Mouse (Mus musculus): Measurements from ENCODE around the gene P4hb. TPM values are rescaled to one million over a fixed set of nuclear protein-coding genes. Genes with fewer than 3 reads are reported as not detected.
A peak's percentile ranks its signal among the peaks of the same experiment; 100 is the strongest.

The P4hb gene
- polyA plus RNA-seq, 1 experiment: 519 TPM

- peaks cover 53% of the 10 kb centered on the region for H3K36me3 ChIP-seq (ENCODE audit: control insufficient read depth, insufficient read depth)
- peaks cover 66% of the 10 kb centered on the region for H3K79me2 ChIP-seq (ENCODE audit: control insufficient read depth, insufficient read depth)
- H3K4me3 ChIP-seq (ENCODE audit: insufficient read depth, poor library complexity, severe bottlenecking): peak overlapping the region; percentile 89
- H3K27me3 ChIP-seq (ENCODE audit: control insufficient read depth, insufficient read depth, insufficient read length): no peaks in the 10 kb centered on the region
- no peak for TF ChIP-seq MAX (IDR thresholded peaks at IDR 0.05)
- TF ChIP-seq MYOD1 (IDR thresholded peaks at IDR 0.05; ENCODE audit: control insufficient read depth, insufficient read length, low read depth): no peak
- no peak for TF ChIP-seq USF1 (IDR thresholded peaks at IDR 0.05; ENCODE audit: low read depth)
- TF ChIP-seq CTCF (IDR thresholded peaks at IDR 0.05; ENCODE audit: control insufficient read depth, insufficient read depth, insufficient read length): no peak
- TF ChIP-seq CEBPB (IDR thresholded peaks at IDR 0.05; ENCODE audit: low read depth): no peak
- no peak for TF ChIP-seq MYOG (IDR thresholded peaks at IDR 0.05; ENCODE audit: control insufficient read depth, extremely low read depth, insufficient read length)
- TF ChIP-seq FOSL1 (IDR thresholded peaks at IDR 0.05; ENCODE audit: insufficient read depth, low read length, poor library complexity, severe bottlenecking): no peak
- peak overlapping the region; percentile 61 for H3ac ChIP-seq (ENCODE audit: control insufficient read depth, insufficient read length, low read depth)
- peaks cover 35% of the 10 kb centered on the region for H3K79me3 ChIP-seq (ENCODE audit: low read depth)
These were observed 1.2 kb upstream of the P4hb start for GRCm38 (mm10) chr11:120574278-120574600.

GRCm38 (mm10) chr11:120573585-120574277 lies 678 bp upstream of the P4hb start:
- Histone ChIP-seq H3ac (ENCODE audit: control insufficient read depth, insufficient read length, low read depth) (peak overlapping the region; percentile 94), H3K36me3 (ENCODE audit: control insufficient read depth, insufficient read depth) (peaks cover 49% of the 10 kb centered on the region), H3K79me3 (ENCODE audit: low read depth) (peaks cover 30% of the 10 kb centered on the region), H3K4me3 (ENCODE audit: insufficient read depth, poor library complexity, severe bottlenecking) (peak overlapping the region; percentile 89), H3K27me3 (ENCODE audit: control insufficient read depth, insufficient read depth, insufficient read length) (no peaks in the 10 kb centered on the region), H3K79me2 (ENCODE audit: control insufficient read depth, insufficient read depth) (peaks cover 63% of the 10 kb centered on the region)
- TF ChIP-seq MYOG (IDR thresholded peaks at IDR 0.05; ENCODE audit: control insufficient read depth, extremely low read depth, insufficient read length): no peak
- no peak for TF ChIP-seq CTCF (IDR thresholded peaks at IDR 0.05; ENCODE audit: control insufficient read depth, insufficient read depth, insufficient read length)
- TF ChIP-seq CEBPB (IDR thresholded peaks at IDR 0.05; ENCODE audit: low read depth): no peak

DNA sequence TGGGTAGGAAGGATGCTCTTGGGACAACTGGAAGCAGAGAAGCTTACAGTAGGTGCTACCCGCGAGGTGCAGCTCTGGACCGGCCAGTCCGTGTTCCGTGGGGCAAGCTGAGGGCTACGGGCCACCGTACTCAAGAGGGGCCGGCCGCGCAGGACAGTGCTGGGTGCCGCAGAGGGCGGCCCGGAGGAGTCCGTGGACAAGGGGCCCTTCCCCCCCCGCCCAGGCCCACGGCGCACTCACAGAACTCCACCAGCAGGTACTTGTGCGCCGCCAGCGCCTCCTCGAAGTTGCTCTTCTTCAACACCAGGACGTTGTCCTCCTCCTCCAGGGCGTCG lies 669 bp downstream of the P4hb start:
- H3ac ChIP-seq (ENCODE audit: control insufficient read depth, insufficient read length, low read depth): peak overlapping the region; percentile 93
- H3K4me3 ChIP-seq (ENCODE audit: insufficient read depth, poor library complexity, severe bottlenecking): peak overlapping the region; percentile 91
- no peak for TF ChIP-seq CTCF (IDR thresholded peaks at IDR 0.05; ENCODE audit: control insufficient read depth, insufficient read depth, insufficient read length)
- TF ChIP-seq CEBPB (IDR thresholded peaks at IDR 0.05; ENCODE audit: low read depth): no peak
- no peak for TF ChIP-seq MYOD1 (IDR thresholded peaks at IDR 0.05; ENCODE audit: control insufficient read depth, insufficient read length, low read depth)
- TF ChIP-seq USF1 (IDR thresholded peaks at IDR 0.05; ENCODE audit: low read depth): no peak
- no peak for TF ChIP-seq FOSL1 (IDR thresholded peaks at IDR 0.05; ENCODE audit: insufficient read depth, low read length, poor library complexity, severe bottlenecking)
- no peak for TF ChIP-seq MYOG (IDR thresholded peaks at IDR 0.05; ENCODE audit: control insufficient read depth, extremely low read depth, insufficient read length)
- no peak for TF ChIP-seq MAX (IDR thresholded peaks at IDR 0.05)
- H3K27me3 ChIP-seq (ENCODE audit: control insufficient read depth, insufficient read depth, insufficient read length): no peaks in the 10 kb centered on the region
- H3K79me2 ChIP-seq (ENCODE audit: control insufficient read depth, insufficient read depth): peaks cover 64% of the 10 kb centered on the region
- peaks cover 41% of the 10 kb centered on the region for H3K79me3 ChIP-seq (ENCODE audit: low read depth)
- peaks cover 49% of the 10 kb centered on the region for H3K36me3 ChIP-seq (ENCODE audit: control insufficient read depth, insufficient read depth)

DNA sequence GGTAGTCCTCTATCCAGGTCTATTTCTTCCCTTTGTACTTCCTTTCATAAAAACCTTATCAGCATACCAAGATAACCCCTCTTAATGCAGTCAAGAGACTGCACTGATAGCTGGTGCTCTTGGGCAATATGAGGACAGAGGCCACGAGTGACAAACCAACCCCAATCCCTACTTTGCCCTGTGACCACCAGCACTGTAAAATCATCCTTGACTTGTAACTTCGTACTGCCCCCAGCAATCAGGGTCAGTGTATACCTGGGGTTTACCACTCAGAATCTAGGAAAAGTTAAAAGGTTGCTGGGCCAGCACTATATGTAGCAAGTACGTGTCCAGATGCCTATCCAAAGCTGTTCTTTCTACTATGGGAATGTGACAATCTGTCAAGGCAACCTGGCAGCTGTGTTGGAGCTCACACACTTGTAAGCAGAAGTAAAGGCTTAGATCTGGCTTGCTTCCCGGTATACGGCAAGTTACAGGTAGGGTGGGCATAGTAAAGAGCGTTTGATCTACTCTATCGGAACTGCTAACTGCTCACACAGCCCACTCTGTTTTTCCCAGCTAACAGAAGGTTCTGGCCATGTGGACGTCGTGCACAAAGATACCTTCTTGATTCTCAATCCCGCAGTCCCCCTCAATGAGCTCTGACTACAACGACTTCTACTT lies 1.2 kb downstream of the P4hb start:
- Histone ChIP-seq H3K79me3 (ENCODE audit: low read depth) (peaks cover 41% of the 10 kb centered on the region), H3K27me3 (ENCODE audit: control insufficient read depth, insufficient read depth, insufficient read length) (no peaks in the 10 kb centered on the region), H3K36me3 (ENCODE audit: control insufficient read depth, insufficient read depth) (peaks cover 49% of the 10 kb centered on the region), H3K79me2 (ENCODE audit: control insufficient read depth, insufficient read depth) (peaks cover 69% of the 10 kb centered on the region), H3ac (ENCODE audit: control insufficient read depth, insufficient read length, low read depth) (peak overlapping the region; percentile 93), H3K4me3 (ENCODE audit: insufficient read depth, poor library complexity, severe bottlenecking) (peak overlapping the region; percentile 91)
- no peak for TF ChIP-seq FOSL1 (IDR thresholded peaks at IDR 0.05; ENCODE audit: insufficient read depth, low read length, poor library complexity, severe bottlenecking)
- no peak for TF ChIP-seq MAX (IDR thresholded peaks at IDR 0.05)
- no peak for TF ChIP-seq CEBPB (IDR thresholded peaks at IDR 0.05; ENCODE audit: low read depth)
- TF ChIP-seq USF1 (IDR thresholded peaks at IDR 0.05; ENCODE audit: low read depth): no peak

GRCm38 (mm10) chr11:120571122-120571521 lies 1.9 kb downstream of the P4hb start:
- Histone ChIP-seq H3K79me3 (ENCODE audit: low read depth) (peaks cover 41% of the 10 kb centered on the region), H3K79me2 (ENCODE audit: control insufficient read depth, insufficient read depth) (peaks cover 76% of the 10 kb centered on the region), H3K27me3 (ENCODE audit: control insufficient read depth, insufficient read depth, insufficient read length) (no peaks in the 10 kb centered on the region), H3K4me3 (ENCODE audit: insufficient read depth, poor library complexity, severe bottlenecking) (peak overlapping the region; percentile 91), H3K36me3 (ENCODE audit: control insufficient read depth, insufficient read depth) (peaks cover 50% of the 10 kb centered on the region), H3ac (ENCODE audit: control insufficient read depth, insufficient read length, low read depth) (peak overlapping the region; percentile 64)
- TF ChIP-seq MYOD1 (IDR thresholded peaks at IDR 0.05; ENCODE audit: control insufficient read depth, insufficient read length, low read depth) (no peak), FOSL1 (IDR thresholded peaks at IDR 0.05; ENCODE audit: insufficient read depth, low read length, poor library complexity, severe bottlenecking) (no peak), USF1 (IDR thresholded peaks at IDR 0.05; ENCODE audit: low read depth) (no peak), MYOG (IDR thresholded peaks at IDR 0.05; ENCODE audit: control insufficient read depth, extremely low read depth, insufficient read length) (no peak), MAX (IDR thresholded peaks at IDR 0.05) (no peak), CEBPB (IDR thresholded peaks at IDR 0.05; ENCODE audit: low read depth) (no peak), CTCF (IDR thresholded peaks at IDR 0.05; ENCODE audit: control insufficient read depth, insufficient read depth, insufficient read length) (no peak)

- peaks cover 76% of the 10 kb centered on the region for H3K36me3 ChIP-seq (ENCODE audit: control insufficient read depth, insufficient read depth)
- H3K79me3 ChIP-seq (ENCODE audit: low read depth): peaks cover 41% of the 10 kb centered on the region
- no peak for TF ChIP-seq FOSL1 (IDR thresholded peaks at IDR 0.05; ENCODE audit: insufficient read depth, low read length, poor library complexity, severe bottlenecking)
- TF ChIP-seq CTCF (IDR thresholded peaks at IDR 0.05; ENCODE audit: control insufficient read depth, insufficient read depth, insufficient read length): no peak
- no peak for TF ChIP-seq CEBPB (IDR thresholded peaks at IDR 0.05; ENCODE audit: low read depth)
- no peak for TF ChIP-seq MYOG (IDR thresholded peaks at IDR 0.05; ENCODE audit: control insufficient read depth, extremely low read depth, insufficient read length)
- no peak for TF ChIP-seq MAX (IDR thresholded peaks at IDR 0.05)
- no peak for TF ChIP-seq USF1 (IDR thresholded peaks at IDR 0.05; ENCODE audit: low read depth)
- no peak for TF ChIP-seq MYOD1 (IDR thresholded peaks at IDR 0.05; ENCODE audit: control insufficient read depth, insufficient read length, low read depth)
- H3K79me2 ChIP-seq (ENCODE audit: control insufficient read depth, insufficient read depth): peaks cover 80% of the 10 kb centered on the region
- H3K27me3 ChIP-seq (ENCODE audit: control insufficient read depth, insufficient read depth, insufficient read length): no peaks in the 10 kb centered on the region
- no peak overlapping the region for H3ac ChIP-seq (ENCODE audit: control insufficient read depth, insufficient read length, low read depth)
- H3K4me3 ChIP-seq (ENCODE audit: insufficient read depth, poor library complexity, severe bottlenecking): no peak overlapping the region
These were observed 4.7 kb downstream of the P4hb start for GRCm38 (mm10) chr11:120568324-120568723.

Measured in C2C12 (cell line).